Mouse (Mus musculus) lung, postnatal 25 days (tissue): ENCODE data around the gene Cc2d2a.

ENCODE experiments used
- DNase-seq: peaks from one replicate; pipeline ENCODE4 v3.0.0; 2022; ENCODE audit warnings: low spot score

The Cc2d2a gene

GRCm38 (mm10) chr5:43728375-43729165 lies 66.4 kb downstream of the Cc2d2a start:
- DNase-seq: no peak

GRCm38 (mm10) chr5:43732381-43732780 lies 70.2 kb downstream of the Cc2d2a start:
- no peak for DNase-seq

DNA sequence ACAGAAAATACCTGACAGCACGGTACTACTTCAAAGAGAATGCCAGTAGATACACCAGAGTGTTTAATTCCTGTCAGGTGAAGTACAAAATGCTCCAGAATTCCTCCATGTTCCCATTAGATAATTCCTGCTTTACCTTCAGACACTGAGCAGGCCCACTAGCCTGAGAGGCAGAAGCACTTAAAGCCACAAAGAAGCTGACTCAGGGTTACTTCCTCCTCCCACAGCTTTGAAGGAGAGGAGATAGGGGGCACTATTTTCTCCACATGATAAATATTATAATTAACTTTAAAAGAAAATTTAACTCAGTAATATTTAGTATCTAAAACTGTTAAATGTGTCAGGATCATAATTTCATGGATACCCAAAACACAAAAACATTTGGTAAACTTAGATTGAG lies 82.0 kb downstream of the Cc2d2a start:
- no peak for DNase-seq

DNA sequence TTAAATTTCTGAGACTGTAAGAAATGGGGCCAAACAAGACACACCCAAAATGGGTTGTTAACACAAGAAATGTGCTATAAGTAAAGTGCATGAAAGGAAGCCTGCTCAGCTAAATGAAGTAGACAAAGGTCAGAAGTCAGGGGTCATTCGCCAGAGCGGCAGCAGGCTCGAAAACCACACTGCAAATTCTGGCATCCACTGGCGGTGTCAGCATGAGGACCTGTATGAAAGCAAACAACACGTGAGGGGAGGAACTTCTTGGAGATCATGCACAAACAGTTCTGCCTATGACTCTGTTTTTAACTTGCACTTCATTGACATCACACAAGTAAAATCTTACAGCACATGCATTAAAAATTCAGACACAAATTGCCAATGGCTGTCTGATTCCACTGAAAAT lies 83.0 kb downstream of the Cc2d2a start:
- DNase-seq: no peak

GRCm38 (mm10) chr5:43748039-43748438 lies 85.9 kb downstream of the Cc2d2a start:
- DNase-seq: no peak

DNA sequence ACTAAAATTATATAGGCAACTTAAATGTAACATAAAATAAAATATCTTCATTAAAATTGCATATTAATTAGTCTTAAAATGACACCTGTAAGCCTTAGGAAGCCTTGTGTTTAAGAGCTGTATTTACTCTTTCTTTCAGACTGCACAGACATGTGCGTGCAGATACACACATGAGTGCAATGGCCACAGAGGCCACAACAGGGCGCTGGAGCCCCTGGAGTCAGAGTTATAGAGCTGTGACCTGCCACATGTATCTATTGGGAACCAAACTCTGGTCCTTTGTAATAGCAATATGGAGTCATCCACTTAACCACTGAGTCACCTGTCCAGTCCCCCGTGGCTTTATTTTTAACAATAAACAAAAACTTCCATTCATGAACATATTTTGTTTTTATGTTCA lies 86.9 kb downstream of the Cc2d2a start:
- DNase-seq: no peak

DNA sequence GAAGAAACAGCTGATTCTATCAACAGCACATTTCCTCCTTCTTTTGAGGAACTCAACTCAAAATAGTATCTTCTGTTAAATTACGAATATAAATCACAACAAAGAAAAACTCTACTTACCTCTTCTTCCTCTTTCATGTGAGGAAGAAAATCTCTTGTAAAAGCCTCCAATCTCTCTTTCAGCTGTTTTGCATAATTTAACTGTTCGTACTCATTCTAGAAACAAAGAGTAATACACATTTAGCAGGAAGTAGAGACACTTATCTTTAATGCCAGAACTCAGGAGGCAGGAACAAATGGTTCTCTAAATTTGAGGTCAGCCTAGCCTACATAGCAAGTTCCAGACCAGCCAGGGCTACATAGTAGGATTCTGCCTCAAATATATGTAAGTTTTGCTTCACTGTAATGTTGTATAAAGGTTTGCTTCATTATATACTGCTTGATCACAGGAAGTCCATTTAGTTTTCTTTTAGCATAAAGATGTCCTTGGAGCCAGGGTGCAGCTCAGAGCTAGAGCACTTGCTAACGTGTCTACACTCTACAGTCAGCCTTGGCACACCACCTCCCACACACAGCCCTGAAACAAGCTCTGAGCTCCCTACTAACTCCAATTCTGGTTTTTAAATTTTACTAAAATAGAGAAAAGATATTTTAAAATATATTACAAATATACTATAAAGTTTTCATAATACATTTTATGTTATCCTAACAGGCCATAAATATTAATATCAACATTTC lies 108.6 kb downstream of the Cc2d2a start:
- DNase-seq: no peak

DNA sequence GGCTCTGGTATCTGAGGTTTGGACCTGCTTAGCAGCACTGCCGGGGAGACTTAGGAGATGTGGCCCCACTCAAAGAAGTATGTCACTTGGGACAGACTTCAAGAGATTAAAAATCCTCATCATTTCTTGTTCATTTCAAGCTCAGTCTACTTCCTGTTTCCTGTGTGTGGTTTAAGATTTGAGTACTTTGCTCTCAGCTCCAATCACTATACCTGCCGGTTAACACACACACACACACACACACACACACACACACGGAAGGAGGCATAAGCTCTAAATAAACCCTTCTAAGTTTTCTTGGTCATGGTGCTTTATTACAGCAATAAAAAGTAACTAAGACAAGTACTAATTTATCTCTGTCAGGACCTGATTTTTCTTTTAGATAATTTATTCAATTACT lies 109.4 kb downstream of the Cc2d2a start:
- no peak for DNase-seq

GRCm38 (mm10) chr5:43776407-43776806 lies 114.3 kb downstream of the Cc2d2a start:
- no peak for DNase-seq

- no peak for DNase-seq
These were observed 114.8 kb downstream of the Cc2d2a start for GRCm38 (mm10) chr5:43776993-43777392.

DNA sequence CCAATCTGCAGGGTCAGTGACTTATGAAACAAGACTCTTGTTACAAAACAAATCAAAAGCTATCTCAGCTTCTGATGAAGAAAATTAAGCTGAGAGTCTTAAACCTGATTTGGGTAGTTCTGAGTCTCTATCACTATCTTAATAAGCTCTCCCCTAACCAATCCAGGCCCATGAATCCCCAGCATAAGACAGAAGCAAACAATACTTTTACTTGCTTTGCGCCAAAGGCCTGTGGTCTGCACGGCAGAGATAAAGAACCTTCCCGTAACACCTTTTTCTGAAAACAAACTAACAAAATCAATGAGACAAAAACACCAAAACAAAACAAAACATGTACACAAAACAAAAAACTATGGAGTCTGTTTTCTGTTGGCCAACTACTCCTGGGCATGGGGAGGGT lies 116.4 kb downstream of the Cc2d2a start:
- no peak for DNase-seq

- DNase-seq: no peak
These were observed 119.4 kb downstream of the Cc2d2a start for GRCm38 (mm10) chr5:43781423-43781976.

DNA sequence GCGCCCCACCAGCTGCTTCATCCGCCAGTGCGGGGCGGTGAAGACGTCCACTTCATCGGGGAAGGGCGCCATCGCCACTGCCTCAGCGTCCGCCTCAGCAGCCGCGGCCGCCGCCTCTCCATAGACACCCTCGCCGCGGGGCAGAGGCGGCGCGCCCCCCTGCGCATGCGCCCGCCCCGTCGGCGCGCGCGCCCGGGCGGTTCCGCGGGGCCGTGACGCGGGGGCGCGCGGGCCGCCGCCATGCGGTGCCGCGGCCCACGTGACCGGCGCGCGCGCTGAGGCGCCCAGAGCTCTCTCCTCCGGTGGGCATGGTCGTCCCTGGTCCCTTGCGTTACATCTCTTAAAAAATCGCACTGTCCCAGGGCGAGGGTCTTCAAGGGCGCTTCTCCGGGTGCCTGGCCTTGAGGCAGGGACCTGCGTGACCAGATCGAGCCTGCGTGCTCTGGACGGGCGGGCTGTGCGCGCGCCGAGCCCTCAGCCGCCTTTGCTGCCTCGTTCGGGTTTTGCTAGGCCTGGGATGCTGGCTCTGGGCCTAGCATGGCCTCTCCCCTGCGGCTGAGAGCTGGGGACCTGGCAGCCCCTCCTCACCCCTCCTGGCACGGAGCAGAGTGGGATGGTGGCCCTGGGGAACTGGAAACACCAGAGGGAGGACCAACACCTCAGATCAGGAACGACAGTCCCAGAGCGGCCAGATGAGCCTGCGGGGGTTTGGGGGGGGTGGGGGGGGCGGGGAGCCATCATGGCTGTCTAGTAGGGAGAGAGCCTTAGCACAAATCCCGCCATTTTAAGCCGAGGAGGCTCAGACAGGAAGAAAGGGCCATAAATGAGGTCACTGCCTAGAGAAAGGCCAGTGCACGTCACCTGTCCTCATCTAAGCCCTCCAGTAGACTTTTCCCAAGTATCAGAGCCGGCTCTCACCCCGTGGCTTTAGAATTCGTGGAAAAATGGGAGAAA lies 120.1 kb downstream of the Cc2d2a start:
- peak; percentile 67 for DNase-seq

DNA sequence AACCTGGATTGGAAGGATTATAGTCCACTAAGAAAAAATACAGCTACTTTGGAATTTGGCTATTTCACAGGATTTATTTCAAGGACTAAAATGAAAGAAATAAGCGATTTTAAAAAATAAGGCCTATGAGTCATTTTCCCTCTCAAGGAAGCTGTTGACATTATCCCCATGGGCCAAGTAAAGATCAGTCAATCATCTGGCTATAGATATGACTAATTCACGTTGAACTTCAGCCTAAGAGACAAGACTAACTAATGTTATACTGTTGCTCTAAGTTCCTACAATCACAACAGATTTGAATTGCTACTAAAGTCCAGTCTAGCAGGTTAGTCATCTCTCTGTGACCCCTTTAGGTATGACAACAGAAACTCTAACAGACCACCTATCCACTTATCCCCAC lies 121.8 kb downstream of the Cc2d2a start:
- no peak for DNase-seq

DNA sequence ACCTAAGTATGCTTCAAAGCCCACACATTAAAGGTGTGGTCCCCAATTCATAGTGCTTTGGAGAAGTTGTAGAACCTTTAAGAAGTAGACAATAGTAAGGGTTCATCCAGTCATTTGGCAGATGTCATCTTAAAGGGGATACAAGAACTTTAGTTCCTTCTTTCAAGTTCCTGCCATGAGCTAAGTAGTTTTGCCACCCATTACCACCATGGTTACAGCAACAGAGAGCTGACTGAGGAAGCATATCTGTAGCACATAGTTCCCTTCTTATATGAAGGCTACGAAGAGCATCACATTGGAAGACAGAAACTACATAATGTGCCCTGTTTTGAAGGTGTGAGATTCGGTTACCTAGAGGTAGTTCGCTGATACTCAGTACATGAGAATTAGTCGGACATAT lies 124.5 kb downstream of the Cc2d2a start:
- DNase-seq: peak; percentile 34

DNA sequence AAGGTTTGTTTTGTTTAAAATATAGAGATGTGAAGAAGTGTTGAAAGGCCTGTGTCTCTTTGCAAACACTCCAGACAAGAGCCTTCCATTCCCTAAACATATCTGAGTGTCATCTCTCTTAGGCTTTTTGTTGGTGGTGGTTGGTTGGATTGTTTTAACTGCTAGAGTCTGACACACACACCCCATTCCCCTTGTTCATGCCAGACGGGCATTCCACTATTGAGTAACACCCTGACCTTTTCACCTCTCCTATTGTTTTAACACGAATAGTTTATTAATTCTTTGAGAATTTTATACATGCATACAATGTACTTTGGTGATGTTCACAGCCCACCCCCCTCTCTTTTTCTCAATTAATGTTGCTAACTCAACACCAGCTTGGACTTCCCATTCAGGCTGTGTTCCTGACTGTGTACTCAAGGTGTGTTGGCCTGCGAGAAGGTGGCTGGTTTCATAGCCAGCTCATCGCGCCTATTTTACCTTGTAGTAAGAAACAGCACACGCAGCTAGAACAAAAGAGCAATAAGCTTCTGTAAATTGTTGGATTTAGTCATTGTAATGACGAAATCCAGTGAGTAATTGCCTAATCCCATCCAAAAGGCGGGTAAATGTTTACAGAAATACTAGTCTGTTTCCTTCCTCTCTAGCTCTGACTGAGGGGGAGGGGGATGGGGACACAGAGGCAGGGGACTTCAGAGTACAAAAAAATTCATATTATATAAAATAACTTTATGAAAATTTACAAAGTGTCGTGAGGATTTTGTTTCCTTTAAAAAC lies 126.0 kb downstream of the Cc2d2a start:
- peak; percentile 78 for DNase-seq
